Mouse (Mus musculus): ENCODE data around the gene Gm14743. TPM values are rescaled to one million over a fixed set of nuclear protein-coding genes. Genes with fewer than 3 reads are reported as not detected.
"Not testable (repeated sequence)": the region's sequence is repeated elsewhere in the genome, so short reads cannot be mapped to it uniquely, and the experiment has no call there.

The Gm14743 gene
- not detected in 2 replicates for polyA plus RNA-seq (2014; fragmentation: Nextera tagmentation; extraction: Ambion mirVana)

DNA sequence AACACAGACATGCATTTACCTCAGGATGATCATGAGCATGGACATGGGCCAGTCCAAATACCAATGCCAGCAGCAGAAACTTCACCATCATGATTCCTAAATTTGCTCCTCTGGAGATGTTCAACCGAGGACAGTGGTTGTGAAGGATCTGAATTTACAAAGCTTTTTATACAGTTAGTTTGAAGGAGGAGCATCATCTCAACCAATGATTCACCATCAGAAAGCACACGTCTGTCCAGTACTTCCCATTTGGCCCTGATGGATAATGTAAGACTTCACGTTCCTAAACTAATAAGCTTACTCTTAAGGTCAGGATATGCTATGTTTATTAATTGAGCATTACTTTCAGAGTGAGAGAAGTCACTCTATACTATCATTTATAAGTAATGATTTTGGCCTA, at the start of gene Gm14743:
TSS of gene Gm14743 (minus strand) at position 101 of the 400 bp plus-strand sequence.
- not testable (repeated sequence) for H3K9me3 ChIP-seq (ENCODE audit: control insufficient read depth, low read length); DNase-seq (ENCODE audit: low spot score); H3K27ac ChIP-seq (ENCODE audit: low read depth, low read length); H3K27me3 ChIP-seq (ENCODE audit: control insufficient read depth, insufficient read depth, low read length); H3K36me3 ChIP-seq (ENCODE audit: control insufficient read depth, insufficient read depth, low read length); H3K4me1 ChIP-seq (replicated peaks; ENCODE audit: control insufficient read depth, insufficient read depth, low read length); ATAC-seq (ENCODE audit: low FRiP score); H3K4me3 ChIP-seq (ENCODE audit: low read depth, low read length); H3K9ac ChIP-seq (ENCODE audit: low read depth, low read length); H3K4me2 ChIP-seq (replicated peaks; ENCODE audit: low read depth, low read length)
- no CpG with 5 or more reads among the region's 3 CpGs for WGBS

DNA sequence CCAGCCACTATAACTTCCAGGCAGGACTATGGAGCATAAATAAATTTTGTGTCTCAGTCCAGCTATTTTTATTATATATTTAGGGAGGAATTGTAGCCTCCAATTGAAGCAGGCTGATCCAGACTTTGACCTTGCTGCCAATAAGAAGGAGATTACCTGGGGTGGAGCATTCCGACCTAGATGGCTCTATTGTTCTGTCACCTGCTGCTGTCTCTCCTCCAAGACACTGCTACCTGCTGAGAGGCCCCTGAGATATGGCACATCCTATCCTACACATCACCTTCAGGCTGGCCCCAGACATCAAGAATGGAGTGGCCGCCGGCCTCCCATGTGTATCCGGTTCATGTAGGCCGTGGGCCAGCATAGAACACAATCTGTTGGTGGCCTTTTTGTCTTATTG, 42.9 kb downstream of the Gm14743 start:
- ATAC-seq (ENCODE audit: low FRiP score) (no peak), DNase-seq (ENCODE audit: low spot score) (no peak)
- H3K9ac ChIP-seq (ENCODE audit: low read depth, low read length) = no peak overlapping the region
- no peak overlapping the region for H3K27ac ChIP-seq (ENCODE audit: low read depth, low read length)
- no peaks in the 10 kb centered on the region for H3K27me3 ChIP-seq (ENCODE audit: control insufficient read depth, insufficient read depth, low read length)
- H3K4me3 ChIP-seq (ENCODE audit: low read depth, low read length) = no peak overlapping the region
- 97% methylated on average over 5 of the region's 5 CpGs for WGBS
- no peaks in the 10 kb centered on the region for H3K36me3 ChIP-seq (ENCODE audit: control insufficient read depth, insufficient read depth, low read length)
- no peaks in the 10 kb centered on the region for H3K4me1 ChIP-seq (replicated peaks; ENCODE audit: control insufficient read depth, insufficient read depth, low read length)
- H3K4me2 ChIP-seq (replicated peaks; ENCODE audit: low read depth, low read length) = no peak overlapping the region
- no peaks in the 10 kb centered on the region for H3K9me3 ChIP-seq (ENCODE audit: control insufficient read depth, low read length)

GRCm38 (mm10) chrX:78202220-78202619, 43.5 kb downstream of the Gm14743 start:
- 69% methylated on average over 1 of the region's 1 CpGs for WGBS
- ATAC-seq (ENCODE audit: low FRiP score); H3K27ac ChIP-seq (ENCODE audit: low read depth, low read length); H3K9ac ChIP-seq (ENCODE audit: low read depth, low read length); H3K4me2 ChIP-seq (replicated peaks; ENCODE audit: low read depth, low read length); H3K4me3 ChIP-seq (ENCODE audit: low read depth, low read length); H3K4me1 ChIP-seq (replicated peaks; ENCODE audit: control insufficient read depth, insufficient read depth, low read length); H3K36me3 ChIP-seq (ENCODE audit: control insufficient read depth, insufficient read depth, low read length); H3K27me3 ChIP-seq (ENCODE audit: control insufficient read depth, insufficient read depth, low read length); H3K9me3 ChIP-seq (ENCODE audit: control insufficient read depth, low read length); DNase-seq (ENCODE audit: low spot score): not testable (repeated sequence)

Other genes with a start within 250 kb of the Gm14743 start
- gene Obp1a, start 154.5 kb downstream of the Gm14743 start, polyA plus RNA-seq (2014; fragmentation: Nextera tagmentation; extraction: Ambion mirVana) = not detected in 2 replicates
- not detected in 2 replicates for gene Gm5938, start 120.5 kb downstream of the Gm14743 start, polyA plus RNA-seq (2014; fragmentation: Nextera tagmentation; extraction: Ambion mirVana)
- gene Obp1b, start 59.1 kb downstream of the Gm14743 start, polyA plus RNA-seq (2014; fragmentation: Nextera tagmentation; extraction: Ambion mirVana) = not detected in 2 replicates
- not detected in 2 replicates for gene 4930480E11Rik, start 123.7 kb upstream of the Gm14743 start, polyA plus RNA-seq (2014; fragmentation: Nextera tagmentation; extraction: Ambion mirVana)